Mouse (Mus musculus) adrenal gland (tissue): ENCODE data around the gene Ube2j1.

Experiments used
- intact Hi-C: fragments of 180-260 bp; cut with DNase I; formaldehyde crosslinking; loops from one replicate; pipeline ENCODE4 v1.15.1; 2025

The Ube2j1 gene

GRCm38 (mm10) chr4:33067826-33068225 is 36.6 kb downstream of the Ube2j1 start:
- intact Hi-C loops, result no loop called here

GRCm38 (mm10) chr4:33068894-33069293 is 37.7 kb downstream of the Ube2j1 start:
- intact Hi-C loops, result no loop called here

GRCm38 (mm10) chr4:33070326-33070725 is 39.1 kb downstream of the Ube2j1 start:
- intact Hi-C loops, result no loop called here

- intact Hi-C loops, result no loop called here
These were observed 40.1 kb downstream of the Ube2j1 start for GRCm38 (mm10) chr4:33071337-33071736.

GRCm38 (mm10) chr4:33072526-33073161 is 41.4 kb downstream of the Ube2j1 start:
- intact Hi-C loops, result no loop called here

GRCm38 (mm10) chr4:33074406-33074805 is 43.2 kb downstream of the Ube2j1 start:
- intact Hi-C loops, result no loop called here

- intact Hi-C loops, result no loop called here
These were observed 43.6 kb downstream of the Ube2j1 start for GRCm38 (mm10) chr4:33074851-33075250.

- intact Hi-C loops, result no loop called here
These were observed 44.7 kb downstream of the Ube2j1 start for GRCm38 (mm10) chr4:33075776-33076524.

- intact Hi-C loops, result no loop called here
These were observed 45.9 kb downstream of the Ube2j1 start for GRCm38 (mm10) chr4:33077161-33077560.

GRCm38 (mm10) chr4:33077724-33078123 is 46.5 kb downstream of the Ube2j1 start:
- intact Hi-C loops, result no loop called here

- intact Hi-C loops, result no loop called here
These were observed 47.3 kb downstream of the Ube2j1 start for GRCm38 (mm10) chr4:33078492-33078891.

GRCm38 (mm10) chr4:33099118-33099694 is 68.0 kb downstream of the Ube2j1 start:
- intact Hi-C loops, result no loop called here
